In genomic region chr7:46098221-46098918, GRCm38 (mm10) we compare ENCODE assay signal across 13 mouse cellular contexts. TPM values are rescaled to one million over a fixed set of nuclear protein-coding genes. Genes with fewer than 3 reads are reported as not detected.
DNase-seq lines count a peak whose midpoint lies in the region; ATAC-seq lines count a peak whose summit lies in the region.
"Had no signal": no experiment of that assay in that cellular context is flagged by ENCODE, and none has a peak within 500 bp of the region (broad histone marks: within the 10 kb centered on the region; RNA-seq: fewer than 3 reads in every experiment).

No protein-coding gene starts in this region.

- no peak for ATAC-seq in forebrain, embryonic 14.5 days
- peak; percentile 61 for ATAC-seq in heart, embryonic 12.5 days (ENCODE audit: insufficient number of reproducible peaks, low FRiP score)
- ATAC-seq in activated CD4-positive, CD25-positive, alpha-beta regulatory T cell, adult 4 months: no peak

- WGBS in forebrain, embryonic 14.5 days: 88% methylated on average over 19 of the region's 19 CpGs
- 84% methylated on average over 19 of the region's 19 CpGs for WGBS in forebrain, embryonic 10.5 days
- WGBS in heart, embryonic 12.5 days: 41% methylated on average over 19 of the region's 19 CpGs

- peaks cover 5% of the 10 kb centered on the region; the same call in 1 of the 2 replicates for H3K4me1 ChIP-seq in forebrain, embryonic 14.5 days (ENCODE audit: control insufficient read depth, insufficient read depth, low read length)
- H3K4me1 ChIP-seq in forebrain, embryonic 10.5 days: peaks cover 16% of the 10 kb centered on the region
- peaks cover 33% of the 10 kb centered on the region for H3K4me1 ChIP-seq in heart, embryonic 12.5 days (replicated peaks)
- H3K4me1 ChIP-seq: limb, embryonic 13.5 days had no signal

- H3K9me3 ChIP-seq in forebrain, embryonic 14.5 days (replicated peaks; ENCODE audit: control insufficient read depth, low read length): no peaks in the 10 kb centered on the region
- H3K9me3 ChIP-seq in forebrain, embryonic 10.5 days: no peaks in the 10 kb centered on the region
- no peaks in the 10 kb centered on the region for H3K9me3 ChIP-seq in heart, embryonic 12.5 days (replicated peaks)
- H3K9me3 ChIP-seq: limb, embryonic 13.5 days had no signal

- no peak overlapping the region for H3K27ac ChIP-seq in forebrain, embryonic 14.5 days (ENCODE audit: low read depth, low read length)
- no peak overlapping the region for H3K27ac ChIP-seq in forebrain, embryonic 10.5 days
- H3K27ac ChIP-seq in heart, embryonic 12.5 days (ENCODE audit: poor library complexity, severe bottlenecking): peak overlapping the region; percentile 98
- H3K27ac ChIP-seq: limb, embryonic 13.5 days had no signal

- H3K36me3 ChIP-seq in forebrain, embryonic 14.5 days (ENCODE audit: control insufficient read depth, insufficient read depth, low read length): no peaks in the 10 kb centered on the region
- H3K36me3 ChIP-seq in forebrain, embryonic 10.5 days (replicated peaks): no peaks in the 10 kb centered on the region
- no peaks in the 10 kb centered on the region for H3K36me3 ChIP-seq in heart, embryonic 12.5 days
- H3K36me3 ChIP-seq: limb, embryonic 13.5 days had no signal

- DNase-seq in forebrain, embryonic 14.5 days (ENCODE audit: low spot score): no peak
- no peak for DNase-seq in forebrain, embryonic 10.5 days (ENCODE audit: extremely low spot score, low spot score)
- DNase-seq in right cerebral cortex, adult 18-20 months: peak; percentile 61
- no peak for DNase-seq in right cerebral cortex, postnatal 14 days
- DNase-seq in telencephalon, adult 2 months (ENCODE audit: low read depth, low spot score): peak; percentile 44
- no peak for DNase-seq in kidney, postnatal 10 days
- DNase-seq: kidney, adult 9 months; lung, postnatal 4 days had no signal

- H3K4me3 ChIP-seq in forebrain, embryonic 14.5 days (ENCODE audit: low read depth, low read length): no peak overlapping the region
- no peak overlapping the region for H3K4me3 ChIP-seq in forebrain, embryonic 10.5 days
- peak overlapping the region; percentile 41 for H3K4me3 ChIP-seq in heart, embryonic 12.5 days
- H3K4me3 ChIP-seq: erythroblast, embryonic 14.5 days; limb, embryonic 13.5 days had no signal

- H3K27me3 ChIP-seq in forebrain, embryonic 14.5 days (replicated peaks; ENCODE audit: control insufficient read depth, insufficient read depth, low read length): no peaks in the 10 kb centered on the region
- peaks cover 72% of the 10 kb centered on the region for H3K27me3 ChIP-seq in forebrain, embryonic 10.5 days (ENCODE audit: poor library complexity, severe bottlenecking)
- peaks cover 38% of the 10 kb centered on the region for H3K27me3 ChIP-seq in heart, embryonic 12.5 days (replicated peaks)

- H3K9ac ChIP-seq in forebrain, embryonic 14.5 days (ENCODE audit: low read length): 0 out of 2 replicates have a peak overlapping the region, but pooled peaks have one; percentile 13
- peak overlapping the region; percentile 73 for H3K9ac ChIP-seq in heart, embryonic 12.5 days
- H3K9ac ChIP-seq: limb, embryonic 13.5 days had no signal

- peak overlapping the region; percentile 28 for H3K4me2 ChIP-seq in forebrain, embryonic 14.5 days (ENCODE audit: low read length)
- H3K4me2 ChIP-seq in heart, embryonic 12.5 days: peak overlapping the region; percentile 80
- H3K4me2 ChIP-seq: limb, embryonic 13.5 days had no signal

RNA-seq across cellular contexts. Expression of gene Kcnj11, which starts 2.2 kb away (rescaled TPM):
- 2.7 and 3.0 TPM in 2 replicates for polyA plus RNA-seq in forebrain, embryonic 14.5 days (2014; fragmentation: Nextera tagmentation; extraction: Ambion mirVana)
- 0.12 and 0.54 TPM in 2 replicates for polyA plus RNA-seq in forebrain, embryonic 10.5 days (2016; fragmentation: Nextera tagmentation; extraction: Ambion mirVana)
- 6.3 and 7.6 TPM in 2 replicates for polyA plus RNA-seq in heart, embryonic 12.5 days (2016; fragmentation: Nextera tagmentation; extraction: Ambion mirVana)
- not detected for polyA plus RNA-seq in activated CD4-positive, CD25-positive, alpha-beta regulatory T cell, adult 4 months (2017; shearing (Covaris generic))
- polyA plus RNA-seq: C2C12 had no signal

Comparison
In these comparisons a context has a peak if more than half of its experiments do, and no peak if none do; other contexts are left out.
1. DNase-seq: peak in right cerebral cortex, adult 18-20 months (single experiment) and telencephalon, adult 2 months (single experiment); none in forebrain, embryonic 14.5 days (single experiment), forebrain, embryonic 10.5 days (single experiment), right cerebral cortex, postnatal 14 days (single experiment) and kidney, postnatal 10 days (single experiment).